Mouse (Mus musculus) liver, adult 2 months (tissue): ENCODE results near the gene Cdh12. TPM values are rescaled to one million over a fixed set of nuclear protein-coding genes. Genes with fewer than 3 reads are reported as not detected.
"Not testable (repeated sequence)": the region's sequence is repeated elsewhere in the genome, so short reads cannot be mapped to it uniquely, and the experiment has no call there.

Experiments
- DNase-seq: peaks from one replicate; pipeline ENCODE4 v3.0.0-alpha.2; 2011; ENCODE audit warnings: low read depth, low spot score; ENCODE audit errors: extremely low read depth
- H3K27ac ChIP-seq: fragments of 200-500 bp; replicated peaks from 2 replicates; pipeline ENCODE4 v1.5.1; 2012; ENCODE audit warnings: low read depth, mild to moderate bottlenecking, control low read depth, inconsistent platforms, low read length; ENCODE audit not compliant: insufficient read depth
- H3K27me3 ChIP-seq: fragments of 200-500 bp; 2 replicates; pipeline ENCODE4 v1.6.1; 2012; ENCODE audit warnings: mild to moderate bottlenecking, moderate library complexity, low read length, inconsistent platforms; ENCODE audit not compliant: control insufficient read depth, insufficient read depth
- H3K36me3 ChIP-seq: fragments of 200-500 bp; 2 replicates; pipeline ENCODE4 v1.6.1; 2012; ENCODE audit warnings: low read length, inconsistent platforms; ENCODE audit not compliant: control insufficient read depth, insufficient read depth
- H3K4me1 ChIP-seq: fragments of 200-500 bp; 2 replicates; pipeline ENCODE4 v1.6.1; 2011; ENCODE audit warnings: low read length; ENCODE audit not compliant: control insufficient read depth, insufficient read depth
- H3K4me3 ChIP-seq: fragments of 200-500 bp; 2 replicates; pipeline ENCODE4 v1.5.1; 2011; ENCODE audit warnings: low read depth, mild to moderate bottlenecking, control low read depth, low read length, moderate library complexity; ENCODE audit not compliant: insufficient read depth
- H3K79me2 ChIP-seq: fragments of 200-500 bp; 2 replicates; pipeline ENCODE4 v1.6.1; 2012; ENCODE audit warnings: inconsistent platforms, mild to moderate bottlenecking, low read length, moderate library complexity; ENCODE audit not compliant: control insufficient read depth, insufficient read depth
- H3K9ac ChIP-seq: fragments of 200-500 bp; 2 replicates; pipeline ENCODE4 v1.6.1; 2012; ENCODE audit warnings: low read depth, mild to moderate bottlenecking, control low read depth, inconsistent platforms, low read length
- CTCF ChIP-seq: fragments of 200-500 bp; IDR thresholded peaks from 2 replicates; pipeline ENCODE4 v1.5.1; 2011; ENCODE audit warnings: low read depth, low read length, control low read depth
- POLR2A ChIP-seq: fragments of 200-500 bp; IDR thresholded peaks from 2 replicates; pipeline ENCODE4 v1.6.1; 2011; ENCODE audit warnings: low read length, control low read depth; ENCODE audit not compliant: insufficient read depth; ENCODE audit errors: extremely low read depth
- WGBS: fragments of 180-500 bp; shearing (Covaris S2); methylation state at CpG from one replicate; pipeline ENCODE4 v1.1.7; 2018; 5-methylcytosine and 5-hydroxymethylcytosine counted together
- polyA plus RNA-seq: library from polyadenylated mRNA; depleted of rRNA; stranded (reverse); fragments of >200 nt; gene quantifications from 2 replicates; pipeline ENCODE4 v1.2.3, GENCODE M21; 2012
- total RNA-seq: library from RNA; depleted of rRNA; stranded (reverse); fragments of >200 nt; gene quantifications from 2 replicates; pipeline ENCODE4 v1.2.3, GENCODE M21; 2014

Cdh12 gene
- total and polyA plus RNA-seq, 2 experiments: not detected

DNA sequence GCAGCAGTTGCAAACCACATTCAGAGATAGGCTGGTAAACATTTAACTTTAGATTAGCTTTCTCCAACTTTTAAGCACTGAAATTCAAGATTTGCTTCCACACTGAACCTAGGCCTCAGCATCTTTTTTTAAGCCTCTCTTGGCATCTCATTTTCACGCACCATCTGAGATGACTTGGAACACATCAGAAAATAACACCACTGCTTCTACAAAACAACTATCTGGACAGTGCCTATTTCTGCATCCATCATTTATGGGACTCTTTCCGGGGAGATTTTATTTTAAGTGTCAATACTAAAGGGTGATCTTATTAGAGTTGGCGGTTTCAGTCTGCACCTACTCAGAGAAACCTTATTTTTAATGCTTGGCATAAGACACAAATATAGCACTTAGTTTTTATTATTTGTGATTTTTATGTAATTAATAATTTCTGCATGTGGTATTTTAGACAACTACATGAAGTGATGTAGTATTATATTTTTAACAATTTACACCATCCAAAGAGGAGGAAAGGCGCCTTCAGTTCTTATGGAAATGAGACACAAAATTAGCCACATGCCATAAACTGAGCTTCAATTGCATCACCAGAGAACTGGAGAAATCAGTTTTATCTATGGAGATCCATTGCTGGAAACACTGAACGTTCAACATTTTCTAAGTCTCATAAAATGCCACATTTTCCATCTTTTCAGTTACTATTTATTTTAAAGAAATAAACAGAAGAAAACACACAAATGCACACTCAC, 906.5 kb downstream of the Cdh12 start:
- 83% methylated on average over 5 of the region's 5 CpGs for WGBS
- Histone ChIP-seq H3K27me3 (no peaks in the 10 kb centered on the region), H3K27ac (no peak overlapping the region), H3K9ac (no peak overlapping the region), H3K36me3 (no peaks in the 10 kb centered on the region), H3K4me1 (no peaks in the 10 kb centered on the region), H3K4me3 (no peak overlapping the region), H3K79me2 (no peaks in the 10 kb centered on the region)
- TF ChIP-seq CTCF (no peak), POLR2A (no peak)
- DNase-seq: no peak

- Histone ChIP-seq H3K27me3 (no peaks in the 10 kb centered on the region), H3K79me2 (no peaks in the 10 kb centered on the region), H3K9ac (no peak overlapping the region), H3K27ac (no peak overlapping the region), H3K4me1 (no peaks in the 10 kb centered on the region), H3K4me3 (no peak overlapping the region), H3K36me3 (no peaks in the 10 kb centered on the region)
- no peak for TF ChIP-seq CTCF
- no peak for TF ChIP-seq POLR2A
- DNase-seq: no peak
Observed at GRCm38 (mm10) chr15:21366366-21366765, 917.3 kb downstream of the Cdh12 start.

GRCm38 (mm10) chr15:21375460-21375859, 926.4 kb downstream of the Cdh12 start:
- H3K79me2 ChIP-seq: no peaks in the 10 kb centered on the region
- no peak overlapping the region for H3K9ac ChIP-seq
- DNase-seq: no peak
- H3K4me1 ChIP-seq: no peaks in the 10 kb centered on the region
- no peaks in the 10 kb centered on the region for H3K27me3 ChIP-seq
- 66% methylated on average over 5 of the region's 5 CpGs for WGBS
- TF ChIP-seq CTCF (no peak), POLR2A (no peak)
- no peak overlapping the region for H3K27ac ChIP-seq
- H3K4me3 ChIP-seq: no peak overlapping the region
- no peaks in the 10 kb centered on the region for H3K36me3 ChIP-seq

GRCm38 (mm10) chr15:21375871-21376270, 926.8 kb downstream of the Cdh12 start:
- no peaks in the 10 kb centered on the region for H3K27me3 ChIP-seq
- no peak overlapping the region for H3K4me3 ChIP-seq
- no peaks in the 10 kb centered on the region for H3K36me3 ChIP-seq
- DNase-seq: no peak
- no peak overlapping the region for H3K27ac ChIP-seq
- H3K4me1 ChIP-seq: no peaks in the 10 kb centered on the region
- TF ChIP-seq POLR2A (no peak), CTCF (no peak)
- no peak overlapping the region for H3K9ac ChIP-seq
- H3K79me2 ChIP-seq: no peaks in the 10 kb centered on the region
- WGBS: 70% methylated on average over 3 of the region's 3 CpGs

DNA sequence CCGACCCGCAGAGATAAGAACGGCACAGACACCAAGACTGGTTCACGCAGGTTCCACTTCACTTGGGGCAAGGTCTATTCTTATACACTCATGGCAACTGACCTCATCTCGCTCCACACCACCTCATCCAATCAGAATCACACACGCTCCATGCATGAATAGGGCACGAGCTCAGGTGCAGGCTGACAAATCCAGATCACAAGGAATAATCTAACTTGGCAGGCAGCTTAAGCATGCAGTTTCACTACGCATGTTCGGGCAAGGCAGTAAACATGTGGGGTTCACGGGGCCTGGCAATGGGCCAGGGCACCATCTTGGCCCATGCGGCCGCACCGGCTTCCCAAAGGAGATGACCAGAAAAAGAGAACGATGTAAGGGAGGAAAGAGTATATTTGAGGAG, 942.4 kb downstream of the Cdh12 start:
- 85% methylated on average over 14 of the region's 14 CpGs for WGBS

DNA sequence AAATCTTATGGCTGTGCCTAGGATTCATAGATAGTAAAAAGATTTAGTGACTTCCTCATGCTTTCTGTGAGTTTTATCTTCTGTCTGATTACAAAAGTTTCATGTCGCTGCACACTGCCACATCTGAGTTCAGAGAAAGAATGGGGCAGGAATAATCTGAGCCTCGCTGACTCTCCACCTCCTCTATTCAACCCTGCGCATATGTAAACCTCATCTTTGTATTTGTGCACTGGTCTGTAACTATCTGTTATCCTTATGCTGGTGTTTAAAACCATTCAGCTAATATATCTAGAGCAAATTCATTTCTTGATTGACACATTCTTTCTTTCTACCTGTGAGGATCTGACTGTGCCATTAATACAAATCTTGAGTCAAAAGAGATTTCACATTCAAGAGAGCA, 944.0 kb downstream of the Cdh12 start:
- Histone ChIP-seq H3K4me3 (no peak overlapping the region), H3K79me2 (no peaks in the 10 kb centered on the region), H3K27ac (no peak overlapping the region), H3K27me3 (no peaks in the 10 kb centered on the region), H3K36me3 (no peaks in the 10 kb centered on the region), H3K9ac (no peak overlapping the region), H3K4me1 (no peaks in the 10 kb centered on the region)
- 84% methylated on average over 3 of the region's 3 CpGs for WGBS
- no peak for DNase-seq
- TF ChIP-seq POLR2A: no peak
- TF ChIP-seq CTCF: no peak

More for the DNA sequence above, 942.4 kb downstream of the Cdh12 start:
- H3K27ac ChIP-seq, DNase-seq, H3K36me3 ChIP-seq, H3K9ac ChIP-seq, H3K4me1 ChIP-seq, H3K4me3 ChIP-seq, H3K79me2 ChIP-seq, H3K27me3 ChIP-seq: not testable (repeated sequence)
